Mouse (Mus musculus): Measurements from ENCODE around the gene Nabp1.

- TF ChIP-seq CTCF (IDR thresholded peaks at IDR 0.05; ENCODE audit: low read depth, low read length) (no peak), POLR2A (IDR thresholded peaks at IDR 0.05; ENCODE audit: borderline replicate concordance, low read depth, low read length) (peak; percentile 100)
Measured at GRCm38 (mm10) chr1:51478262-51479026, at the start of gene Nabp1.

Data from bone marrow macrophage, adult 2 months (primary cell).